Mouse (Mus musculus) cortical plate, adult 2 months (tissue): Measurements from ENCODE around the gene Cdk4.

Experiments used
- CTCF ChIP-seq: fragments of 200-500 bp; IDR thresholded peaks from 2 replicates; pipeline ENCODE4 v1.5.1; 2011; ENCODE audit warnings: mild to moderate bottlenecking, control low read depth, low read length; ENCODE audit not compliant: insufficient read depth; ENCODE audit errors: extremely low read depth
- POLR2A ChIP-seq: fragments of 200-500 bp; IDR thresholded peaks from 2 replicates; pipeline ENCODE4 v1.6.1; 2011; ENCODE audit warnings: mild to moderate bottlenecking, low read length, control low read depth; ENCODE audit not compliant: insufficient read depth; ENCODE audit errors: extremely low read depth

- no peak for TF ChIP-seq CTCF
- no peak for TF ChIP-seq POLR2A
Measured at GRCm38 (mm10) chr10:127100414-127100813, 37.1 kb downstream of the Cdk4 start.
